Mouse (Mus musculus) left cerebral cortex, postnatal 4 days (tissue): ENCODE results near the gene Mknk2. TPM values are rescaled to one million over a fixed set of nuclear protein-coding genes. Genes with fewer than 3 reads are reported as not detected.
"Not testable (repeated sequence)": the region's sequence is repeated elsewhere in the genome, so short reads cannot be mapped to it uniquely, and the experiment has no call there.

ENCODE experiments used
- DNase-seq: peaks from one replicate; pipeline ENCODE4 v3.0.0-alpha.2; 2022
- intact Hi-C: fragments of 180-260 bp; cut with DNase I; formaldehyde crosslinking; loops from one replicate; pipeline ENCODE4 v1.15.1; 2025
- total RNA-seq, 2 experiments: library from RNA; stranded (reverse); gene quantifications; 2 replicates each; pipeline ENCODE4 v1.2.3; 2021

Mknk2 gene
- total RNA-seq, 2 experiments from 2014 or later = 61.6 to 67.1 TPM

DNA sequence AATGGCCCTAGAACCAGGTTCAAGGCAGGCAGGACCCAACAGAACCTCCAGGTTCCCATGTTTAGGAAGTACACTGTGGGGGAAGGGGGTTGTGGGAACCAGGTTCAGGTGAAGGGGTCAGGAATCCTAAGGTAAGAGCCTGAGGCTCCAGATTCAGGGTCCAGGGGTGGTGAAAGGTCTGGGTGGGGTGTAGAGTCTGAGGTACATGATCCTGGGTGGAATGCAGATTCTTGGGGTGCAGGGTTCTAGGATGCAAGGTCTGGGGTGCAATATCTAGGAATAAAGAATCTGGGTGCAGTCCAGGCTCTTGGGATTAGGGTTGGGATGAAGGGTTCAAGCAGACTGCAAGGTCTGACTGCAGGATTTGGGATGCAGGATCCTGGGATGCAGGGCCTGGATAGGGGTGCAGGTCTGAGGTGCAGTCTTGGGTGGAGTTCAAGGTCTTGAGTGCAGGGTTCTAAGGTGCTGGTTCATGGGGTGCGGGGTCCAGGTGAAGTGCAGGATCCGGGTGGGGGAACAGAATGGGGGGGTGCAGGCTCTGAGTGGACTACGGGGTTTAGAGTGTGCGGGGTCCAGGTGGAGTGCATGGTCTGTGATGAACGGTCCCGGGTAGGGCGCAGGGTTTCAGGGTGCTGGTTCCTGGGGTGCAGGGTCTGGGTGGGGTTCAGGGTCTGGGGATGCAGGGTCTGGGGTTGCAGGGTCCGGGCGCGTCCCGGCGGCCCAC lies 22.3 kb downstream of the Mknk2 start:
- DNase-seq = no peak
- intact Hi-C loops = no loop called here

DNA sequence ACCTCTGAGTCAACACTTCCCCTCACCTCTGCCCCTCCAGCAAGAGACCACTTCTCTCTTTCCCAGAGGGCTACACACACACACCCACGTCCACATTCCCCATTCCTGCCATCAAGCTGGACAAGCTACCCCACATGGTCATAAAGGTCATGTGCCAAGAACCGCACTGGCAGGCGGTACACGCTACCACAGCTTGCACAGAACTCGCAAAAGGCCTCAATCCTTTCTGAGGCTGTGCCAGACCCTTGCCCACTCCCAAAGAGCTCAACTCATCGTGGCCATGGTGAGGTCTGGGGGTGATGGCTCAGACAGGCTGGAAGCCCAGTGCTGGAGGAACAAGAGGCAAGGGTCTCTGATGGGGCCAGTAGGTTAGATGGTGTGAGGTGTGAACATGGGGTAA lies 23.0 kb downstream of the Mknk2 start:
- intact Hi-C loops = no loop called here
- no peak for DNase-seq

DNA sequence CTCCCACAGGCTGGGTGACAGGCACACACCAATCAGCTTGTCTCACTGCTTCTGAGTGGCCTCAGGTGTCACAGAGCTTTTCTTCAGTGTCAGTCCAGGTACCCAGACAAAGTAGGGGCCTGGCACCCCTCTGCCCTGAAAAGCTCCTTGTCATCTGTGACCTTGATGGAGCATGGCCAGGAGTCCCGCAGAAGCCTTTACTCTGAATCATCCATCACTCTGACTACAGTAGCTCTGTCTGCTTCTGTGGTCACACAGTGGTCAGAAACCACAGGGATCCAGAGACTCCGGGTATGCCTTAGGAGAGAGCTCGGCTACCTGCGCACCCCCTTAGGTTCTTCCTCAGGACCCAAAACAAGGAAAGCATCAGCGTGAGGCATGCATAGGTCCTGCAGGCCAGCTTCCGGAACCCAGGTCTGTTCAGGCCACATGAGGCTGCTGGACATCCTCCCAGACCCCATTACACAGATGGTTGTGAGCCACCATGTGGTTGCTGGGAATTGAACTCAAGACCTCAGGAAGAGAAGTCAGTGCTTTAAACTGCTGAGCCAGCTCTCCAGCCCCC lies 24.7 kb downstream of the Mknk2 start:
- DNase-seq = no peak
- intact Hi-C loops = no loop called here

DNA sequence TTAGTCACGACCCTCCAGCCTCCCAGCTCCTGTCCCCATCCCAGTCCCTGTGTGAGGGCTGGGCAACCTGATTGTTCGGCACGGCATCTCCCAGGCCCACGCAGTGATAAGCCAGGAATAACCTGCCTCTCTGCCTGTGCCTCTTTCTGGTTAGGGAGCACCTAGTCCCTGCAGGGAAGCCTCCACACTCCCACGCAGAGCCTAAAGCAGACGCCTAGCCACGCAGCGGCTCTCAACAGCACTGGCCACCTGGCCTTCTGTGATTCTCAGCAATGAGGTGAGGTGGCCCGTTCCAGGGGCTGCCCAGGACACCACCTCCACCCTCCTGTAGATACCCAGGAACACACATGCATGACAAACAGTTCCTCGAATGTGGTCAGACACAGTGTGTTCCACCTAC lies 27.5 kb downstream of the Mknk2 start:
- intact Hi-C loops = no loop called here
- no peak for DNase-seq

DNA sequence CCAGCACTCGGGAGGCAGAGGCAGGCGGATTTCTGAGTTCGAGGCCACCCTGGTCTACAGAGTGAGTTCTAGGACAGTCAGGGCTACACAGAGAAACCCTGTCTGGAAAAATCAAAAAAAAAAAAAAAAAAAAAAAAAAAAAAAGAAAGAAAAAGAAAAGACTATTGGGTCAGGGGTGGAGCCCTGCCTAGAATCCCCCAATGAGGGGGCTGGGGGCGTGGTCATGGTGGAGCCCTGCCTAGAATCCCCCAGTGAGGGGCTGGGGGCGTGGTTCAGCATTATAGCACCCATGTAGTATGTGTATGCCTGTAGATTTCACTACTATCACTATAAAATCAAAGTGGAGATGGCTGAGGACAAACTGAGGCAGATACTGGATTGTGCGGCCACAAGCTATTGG lies 28.0 kb downstream of the Mknk2 start:
- intact Hi-C loops, DNase-seq: not testable (repeated sequence)

DNA sequence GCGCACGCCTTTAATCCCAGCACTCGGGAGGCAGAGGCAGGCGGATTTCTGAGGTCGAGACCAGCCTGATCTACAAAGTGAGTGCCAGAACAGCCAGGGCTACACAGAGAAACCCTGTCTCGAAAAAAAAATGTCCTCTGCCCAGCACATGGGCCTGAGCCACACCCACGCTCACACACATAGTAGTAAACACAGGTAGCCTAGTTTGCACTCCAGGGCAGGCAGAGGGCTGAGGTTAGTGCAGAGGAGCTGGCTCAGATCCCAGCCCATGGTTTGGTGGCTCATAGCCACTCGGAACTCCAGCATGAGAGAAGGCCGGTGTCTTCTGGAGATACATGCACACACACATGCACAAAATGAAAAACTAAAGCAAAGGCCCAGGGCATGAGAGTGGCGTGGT lies 31.0 kb downstream of the Mknk2 start:
- intact Hi-C loops = no loop called here
- no peak for DNase-seq

DNA sequence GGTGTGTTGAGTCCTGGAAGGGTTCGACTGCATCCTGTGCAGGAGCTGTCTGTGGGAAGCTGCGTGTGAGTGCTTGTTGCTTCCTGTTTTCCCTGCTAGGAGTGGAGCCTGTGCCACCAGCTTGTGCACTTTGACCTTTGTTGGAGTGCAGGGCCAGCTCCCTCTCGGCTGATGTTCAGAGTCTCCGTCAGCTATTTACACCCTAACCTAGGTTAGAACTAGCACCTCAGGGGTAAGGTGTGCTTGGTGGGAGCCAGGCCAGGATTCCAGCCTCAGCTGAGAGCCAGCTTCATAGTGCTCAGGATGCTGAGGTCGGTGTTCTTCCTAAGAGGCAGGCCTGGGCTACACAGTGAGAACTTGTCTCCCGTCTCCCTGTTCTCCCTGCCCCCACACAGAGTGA lies 42.6 kb downstream of the Mknk2 start:
- intact Hi-C loops = no loop called here
- no peak for DNase-seq

DNA sequence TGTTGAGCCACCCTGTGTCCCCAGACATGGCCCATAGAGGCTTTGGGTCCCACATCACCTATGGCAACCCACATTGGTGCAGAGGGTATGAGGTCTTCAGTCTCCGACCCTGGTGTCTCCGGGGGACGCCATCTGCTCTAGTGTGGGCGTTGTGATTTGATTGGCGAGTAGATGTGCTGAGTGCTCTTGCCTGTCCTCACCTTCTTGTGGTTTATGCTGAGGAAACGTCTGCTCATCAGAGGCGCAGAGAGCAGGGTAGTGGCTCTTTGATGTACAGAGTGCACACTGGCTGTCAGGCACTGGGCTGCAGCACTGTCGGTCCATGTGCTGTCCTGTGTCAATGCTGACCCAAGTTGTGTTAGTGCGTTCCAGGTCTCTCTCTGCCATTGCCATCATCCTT lies 49.0 kb downstream of the Mknk2 start:
- DNase-seq = no peak
- intact Hi-C loops = no loop called here

DNA sequence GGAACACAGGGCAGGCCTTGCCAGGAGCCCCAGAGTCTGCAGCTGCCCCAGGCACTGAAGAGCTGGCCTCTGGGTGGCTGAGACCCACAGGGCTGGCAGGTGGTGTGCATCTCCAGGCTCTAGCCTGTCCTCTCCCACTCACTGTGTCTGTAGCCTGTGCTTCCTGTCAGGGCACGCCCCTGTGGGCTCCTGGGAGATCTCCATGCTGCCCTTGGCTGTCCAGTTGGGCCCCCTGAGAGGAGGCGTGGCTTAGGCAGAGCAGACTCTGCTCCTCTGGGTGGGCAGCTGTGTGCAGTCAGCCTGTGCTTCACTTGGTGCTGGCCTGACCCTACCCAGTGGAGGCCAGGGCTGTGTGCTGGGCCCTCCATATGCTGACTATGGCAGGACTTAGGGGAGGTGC lies 50.2 kb downstream of the Mknk2 start:
- intact Hi-C loops = no loop called here
- no peak for DNase-seq

DNA sequence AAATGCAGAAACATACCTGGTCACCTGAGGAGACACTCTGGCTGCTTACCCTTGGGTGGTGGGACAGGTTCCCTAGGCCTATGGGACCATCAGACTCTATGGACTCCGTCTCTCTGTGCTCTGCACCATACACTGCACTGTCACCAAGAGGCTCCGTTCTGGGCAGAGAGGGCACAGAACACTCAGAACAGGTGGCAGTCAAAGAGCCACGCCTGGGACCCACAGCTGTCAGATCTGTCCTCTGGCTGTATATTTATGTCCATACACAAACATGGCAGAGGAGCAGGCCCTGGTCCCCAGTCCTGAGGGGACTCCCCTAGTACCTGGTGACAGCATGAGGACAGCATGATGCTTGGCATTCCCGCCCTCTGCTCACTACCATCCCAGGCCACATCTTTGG lies 52.1 kb downstream of the Mknk2 start:
- DNase-seq = no peak
- intact Hi-C loops = no loop called here

DNA sequence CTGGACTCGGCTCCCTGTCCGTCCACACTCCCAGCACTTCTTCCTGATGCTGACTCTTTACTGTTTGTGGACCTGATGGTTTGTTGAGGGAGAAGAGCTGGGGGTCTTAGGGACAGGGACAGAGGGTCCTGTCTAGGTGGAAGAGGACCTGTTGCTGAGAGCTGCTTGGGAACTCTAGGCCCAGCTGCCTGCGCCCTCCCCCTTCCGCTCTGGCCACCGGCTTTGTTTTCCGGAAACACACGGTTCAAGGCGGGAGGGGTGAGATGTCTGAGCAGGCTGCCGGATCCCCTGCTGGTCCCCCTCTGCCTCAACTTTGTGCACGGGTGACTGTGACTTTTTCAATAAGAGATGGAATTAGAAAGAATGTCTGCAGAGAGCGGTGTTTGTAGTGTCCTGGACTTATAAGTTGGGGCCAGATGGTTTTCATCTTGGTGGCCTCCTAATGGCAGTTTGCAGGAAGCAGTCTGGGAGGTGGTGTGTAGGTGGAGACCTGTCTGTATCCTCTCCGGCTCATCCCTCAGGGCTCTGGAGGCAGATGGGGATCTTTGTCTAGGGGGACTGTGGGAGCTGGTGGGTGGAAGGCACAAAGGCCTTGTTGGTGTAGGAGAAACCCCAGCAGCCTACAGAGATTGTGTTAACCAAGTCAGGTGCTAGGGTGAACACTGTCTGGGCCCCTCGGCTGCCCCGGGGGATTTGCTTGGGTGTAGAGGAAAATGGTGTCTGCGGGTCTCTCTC lies 54.3 kb downstream of the Mknk2 start:
- intact Hi-C loops = no loop called here
- no peak for DNase-seq

DNA sequence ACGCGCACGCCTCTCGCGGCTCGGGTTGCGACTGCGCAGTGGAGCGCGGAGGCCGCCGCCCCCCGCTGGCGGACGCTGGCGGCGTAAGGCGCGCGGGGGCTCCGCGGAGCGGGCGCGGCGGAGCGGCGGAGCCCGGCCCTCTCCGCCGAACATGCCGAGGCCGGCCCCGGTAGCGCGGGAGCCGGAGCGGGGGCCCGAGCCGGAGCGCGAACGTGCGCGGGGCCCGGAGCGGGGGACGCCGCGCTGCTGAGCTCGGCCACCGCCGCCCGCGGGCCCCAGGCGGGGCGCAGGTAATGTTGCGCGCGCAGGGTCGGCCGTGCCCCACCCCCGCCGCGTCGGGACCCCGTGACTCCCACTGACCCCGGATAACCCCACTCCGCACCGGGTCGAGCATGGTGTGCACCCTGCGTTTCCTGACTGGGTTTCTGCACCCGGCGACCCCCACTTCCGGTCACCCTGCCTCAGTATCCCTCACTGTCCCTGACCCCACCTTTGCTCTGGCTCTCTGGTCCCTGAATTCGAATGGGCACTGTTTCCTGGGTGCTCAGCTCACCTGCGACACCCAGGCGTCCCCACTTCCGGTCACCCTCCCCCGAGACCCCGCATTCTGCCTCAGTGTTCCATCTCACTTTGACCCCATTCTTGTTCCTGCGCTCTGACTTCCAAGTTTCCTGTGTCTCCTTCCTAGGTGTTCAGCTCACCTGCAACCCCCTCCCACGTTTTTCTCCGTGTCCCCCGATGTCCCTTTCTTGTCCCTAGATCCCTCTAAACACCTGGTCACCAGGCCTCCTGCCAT lies 55.1 kb downstream of the Mknk2 start, which contains the start of gene Csnk1g2:
TSS of gene Csnk1g2 (plus strand) at position 178 of the 796 bp plus-strand sequence.
- DNase-seq = peak; percentile 57
- intact Hi-C loops = no loop called here

DNA sequence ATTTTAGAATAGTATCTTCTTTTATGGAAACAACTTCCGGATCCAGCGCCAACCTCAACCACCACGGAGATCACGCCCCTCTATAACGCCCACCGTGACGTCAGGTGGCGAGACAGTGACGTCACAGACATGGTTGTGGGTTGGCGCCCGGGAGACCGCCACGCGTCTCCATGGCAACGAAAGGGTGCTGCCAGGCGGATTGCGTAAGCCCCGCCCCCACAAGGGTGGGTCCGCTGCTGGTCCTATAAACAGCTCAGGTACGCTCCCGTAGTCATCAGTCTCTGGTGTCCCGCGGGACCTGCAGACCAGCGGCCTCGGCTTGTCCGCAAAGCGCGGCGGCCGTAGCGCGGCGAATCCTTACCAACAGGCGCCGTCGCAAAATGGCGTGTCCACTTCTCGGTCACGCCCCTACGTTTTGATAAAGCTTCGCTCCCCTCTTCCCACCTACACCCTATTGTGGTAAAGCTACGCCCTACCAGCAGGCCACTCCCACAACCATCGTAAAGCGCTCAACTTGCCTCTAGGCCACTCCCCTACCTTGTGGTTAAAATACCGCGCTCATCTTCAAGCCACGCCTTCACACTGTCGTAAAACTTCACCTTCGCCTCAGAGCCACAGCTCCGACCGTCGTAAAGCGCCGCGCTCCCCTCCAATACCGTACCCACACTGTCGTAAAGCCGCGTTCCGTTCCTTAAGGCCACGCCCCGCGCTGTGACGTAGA lies 55.8 kb downstream of the Mknk2 start:
- peak; percentile 100 for DNase-seq
- intact Hi-C loops = no loop called here

DNA sequence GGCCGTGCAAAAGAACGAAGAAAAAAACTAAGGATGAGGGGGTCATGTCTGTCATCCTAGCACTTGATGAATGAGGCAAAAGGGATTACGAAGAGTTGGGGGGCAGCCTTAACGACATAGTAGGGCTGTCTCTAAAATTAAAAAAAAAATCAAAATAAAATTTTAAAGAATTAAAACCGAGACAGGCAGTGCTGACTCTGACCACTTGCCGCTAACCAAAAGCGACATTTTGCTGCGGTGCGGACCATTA lies 56.3 kb downstream of the Mknk2 start:
- intact Hi-C loops = no loop called here
- DNase-seq = no peak

DNA sequence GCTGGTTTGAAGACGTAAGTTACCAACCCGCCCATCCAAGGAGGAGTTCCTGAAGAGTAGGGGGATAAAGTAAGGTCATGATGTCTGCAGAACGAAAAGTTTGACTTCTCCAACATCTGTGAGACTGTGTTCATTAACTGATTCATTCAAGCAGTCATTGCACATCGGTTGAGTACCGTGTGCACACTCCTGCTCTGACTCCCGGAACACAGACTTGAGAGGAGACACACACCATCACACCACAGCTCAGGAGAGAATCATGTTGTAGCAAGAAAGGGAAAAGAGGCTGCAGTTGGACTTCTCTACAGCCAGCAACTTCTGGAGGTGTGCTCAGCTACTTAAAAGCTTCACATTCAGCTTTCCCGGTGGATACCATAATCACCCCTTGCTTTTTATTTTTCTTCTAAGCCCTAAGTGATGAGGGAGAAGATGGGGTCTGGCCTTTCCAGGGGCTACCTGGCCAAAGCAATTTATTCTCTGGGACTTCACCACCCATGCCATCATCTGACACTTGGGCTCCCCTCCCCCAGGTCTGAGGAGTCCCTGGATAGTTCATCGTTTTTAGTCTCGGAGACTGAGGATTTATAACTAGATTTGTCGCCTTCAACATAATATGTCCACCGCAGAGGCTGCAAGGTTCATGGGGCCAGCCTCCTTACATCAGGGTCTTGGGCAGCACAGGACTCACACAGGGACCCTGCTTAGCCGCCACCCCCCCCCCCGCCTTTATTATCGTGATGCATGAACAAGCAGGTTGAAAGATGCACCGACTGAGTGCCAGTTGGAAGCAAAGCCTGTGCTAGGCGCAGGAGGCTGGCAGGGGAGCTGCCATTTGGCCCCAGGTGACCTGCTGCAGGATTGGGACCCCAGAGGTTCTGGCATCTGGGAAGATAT lies 56.9 kb downstream of the Mknk2 start:
- DNase-seq = no peak
- intact Hi-C loops = no loop called here

DNA sequence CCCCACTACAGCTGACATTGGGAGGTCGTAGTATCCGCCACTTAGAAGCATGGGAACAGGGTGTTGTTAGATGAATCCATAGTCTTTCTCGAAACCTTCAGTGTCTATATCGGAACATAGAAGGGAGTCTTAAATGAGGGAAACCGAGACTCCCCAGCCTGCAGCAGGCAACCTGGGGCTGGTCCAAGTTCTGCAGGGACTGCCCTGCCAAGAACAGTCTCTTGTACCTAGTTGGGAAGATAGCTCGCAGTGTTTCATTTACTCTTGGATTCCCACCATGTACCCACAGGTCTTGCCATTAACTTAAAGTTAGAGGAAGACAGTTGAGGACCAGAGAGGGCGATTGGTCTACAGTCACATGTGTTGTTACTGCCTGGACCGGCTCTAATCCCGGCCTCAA lies 57.5 kb downstream of the Mknk2 start:
- DNase-seq = no peak
- intact Hi-C loops = no loop called here

DNA sequence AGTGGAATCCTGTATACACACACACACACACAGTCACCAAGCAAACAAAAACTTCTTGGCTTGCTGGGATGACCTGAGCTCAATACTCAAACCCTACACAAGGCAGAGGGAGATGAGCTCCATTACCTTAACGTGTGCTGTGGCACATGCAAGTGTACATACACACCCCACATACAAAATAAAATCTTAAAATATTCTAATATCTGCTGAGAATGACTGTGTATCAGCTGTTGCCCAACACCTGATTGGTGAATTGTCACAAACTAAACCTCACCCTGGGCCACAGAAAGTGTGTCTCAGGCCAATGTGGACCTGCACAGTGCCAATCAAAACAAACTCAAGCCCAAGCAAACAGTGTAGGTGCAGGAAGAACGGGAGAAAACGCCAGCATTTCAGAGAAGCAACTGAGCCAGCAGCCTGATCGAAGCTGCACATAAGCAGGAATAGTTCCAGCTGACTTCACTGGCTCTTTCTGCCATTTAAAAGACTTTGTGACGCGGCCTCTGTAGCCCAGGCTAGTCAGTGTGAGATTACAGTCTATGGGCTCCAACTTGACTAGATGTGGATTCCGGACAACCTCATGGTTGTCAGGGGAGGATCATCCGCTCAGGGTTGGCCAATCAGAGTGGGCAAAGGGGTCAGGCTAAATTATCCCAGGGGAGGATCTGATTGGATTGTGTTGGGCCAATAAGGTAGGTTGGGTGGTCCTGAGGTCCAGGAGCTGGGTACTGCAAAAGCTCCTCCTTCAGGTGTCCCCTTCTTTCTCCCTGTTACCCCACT lies 58.3 kb downstream of the Mknk2 start:
- intact Hi-C loops = no loop called here
- DNase-seq = no peak

DNA sequence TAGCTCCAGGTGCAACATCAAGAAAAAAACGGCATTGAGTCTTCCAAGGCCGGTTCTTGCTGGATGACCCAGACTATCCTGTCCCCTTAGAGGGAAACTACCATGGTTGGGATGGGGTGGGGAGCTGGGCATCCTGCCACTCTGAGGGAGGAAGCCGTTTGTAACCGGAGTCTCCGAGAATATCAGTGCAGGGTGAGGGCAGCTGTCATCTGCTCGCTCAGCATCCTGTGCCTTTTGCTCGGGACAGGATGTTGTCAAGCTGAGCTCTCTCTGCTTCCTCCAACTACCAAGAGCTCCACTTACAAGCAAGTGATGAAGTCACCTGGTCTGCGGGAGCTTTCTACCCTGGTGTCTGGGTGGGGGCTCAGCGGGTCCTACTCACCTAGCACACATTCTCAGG lies 59.7 kb downstream of the Mknk2 start:
- intact Hi-C loops = no loop called here

More for the DNA sequence above, 59.7 kb downstream of the Mknk2 start:
- DNase-seq = no peak
